Comparison of ENCODE assay signal across 21 mouse cellular contexts in genomic region chr2:10521719-10522415, GRCm38 (mm10).
A peak's percentile ranks its signal among the peaks of the same experiment; 100 is the strongest.
DNase-seq lines count a peak whose midpoint lies in the region; ATAC-seq and TF ChIP-seq lines count a peak whose summit lies in the region.
"Had no signal": no experiment of that assay in that cellular context is flagged by ENCODE, and none has a peak within 500 bp of the region (broad histone marks: within the 10 kb centered on the region; RNA-seq: fewer than 3 reads in every experiment).

No protein-coding gene starts in this region.

- 0 out of 2 replicates have a peak, but pooled peaks have one; percentile 10 for TF ChIP-seq CTCF in layer of hippocampus, adult 2 months (conservative IDR thresholded peaks at IDR 0.05)

- H3K4me2 ChIP-seq in forebrain, embryonic 13.5 days = no peak overlapping the region
- H3K4me2 ChIP-seq: embryonic facial prominence, embryonic 13.5 days; heart, embryonic 11.5 days; heart, embryonic 15.5 days; hindbrain, embryonic 15.5 days had no signal

- no peaks in the 10 kb centered on the region for H3K9me3 ChIP-seq in forebrain, embryonic 13.5 days (replicated peaks)
- no peaks in the 10 kb centered on the region for H3K9me3 ChIP-seq in forebrain, embryonic 10.5 days
- H3K9me3 ChIP-seq: embryonic facial prominence, embryonic 13.5 days; heart, embryonic 15.5 days; hindbrain, embryonic 10.5 days; hindbrain, embryonic 15.5 days had no signal

- WGBS in forebrain, embryonic 13.5 days = 13% methylated on average over 5 of the region's 5 CpGs
- WGBS in forebrain, embryonic 10.5 days = 35% methylated on average over 5 of the region's 5 CpGs

- peaks cover 26% of the 10 kb centered on the region for H3K4me1 ChIP-seq in forebrain, embryonic 13.5 days
- peaks cover 27% of the 10 kb centered on the region for H3K4me1 ChIP-seq in forebrain, embryonic 10.5 days
- H3K4me1 ChIP-seq: embryonic facial prominence, embryonic 13.5 days; heart, embryonic 15.5 days had no signal

- H3K36me3 ChIP-seq in forebrain, embryonic 13.5 days (ENCODE audit: poor library complexity, severe bottlenecking) = no peaks in the 10 kb centered on the region
- no peaks in the 10 kb centered on the region for H3K36me3 ChIP-seq in forebrain, embryonic 10.5 days (replicated peaks)
- H3K36me3 ChIP-seq: embryonic facial prominence, embryonic 13.5 days; heart, embryonic 15.5 days; hindbrain, embryonic 10.5 days; hindbrain, embryonic 15.5 days had no signal

- no peak overlapping the region for H3K27ac ChIP-seq in forebrain, embryonic 13.5 days
- H3K27ac ChIP-seq in forebrain, embryonic 10.5 days = no peak overlapping the region
- no peak overlapping the region for H3K27ac ChIP-seq in layer of hippocampus, adult 2 months
- H3K27ac ChIP-seq: embryonic facial prominence, embryonic 13.5 days; heart, adult 2 months; heart, embryonic 15.5 days; hindbrain, embryonic 10.5 days; hindbrain, embryonic 15.5 days had no signal

- peak; percentile 46 for ATAC-seq in forebrain, embryonic 13.5 days
- ATAC-seq: inflammation-experienced regulatory T-cells, adult 6 months; intestine, postnatal 0 days had no signal

- H3K9ac ChIP-seq in forebrain, embryonic 13.5 days = no peak overlapping the region
- H3K9ac ChIP-seq: embryonic facial prominence, embryonic 13.5 days; heart, embryonic 15.5 days; hindbrain, embryonic 15.5 days had no signal

- no peak for DNase-seq in forebrain, embryonic 10.5 days (ENCODE audit: extremely low spot score, low spot score)
- no peak for DNase-seq in layer of hippocampus, adult 2 months (ENCODE audit: low spot score in 2 of 2)
- DNase-seq in layer of hippocampus, postnatal 10 days (ENCODE audit: low spot score in 2 of 2) = no peak
- peak; percentile 69 for DNase-seq in ZHBTc4 (ENCODE audit: low read depth, low spot score)
- DNase-seq in hindlimb bud, embryonic 11.5 days (ENCODE audit: extremely low spot score, low read depth, low spot score) = peak; percentile 12
- DNase-seq in thymus, postnatal 0 days (ENCODE audit: low spot score) = no peak
- DNase-seq in right cerebral cortex, postnatal 36 days (ENCODE audit: low spot score in 2 of 2) = no peak
- DNase-seq: adrenal gland, postnatal 10 days; cerebellum, adult 18-20 months; cerebellum, adult 9-11 months; cerebellum, postnatal 36 days; gastrocnemius, postnatal 14 days; heart, adult 2 months had no signal

- H3K27me3 ChIP-seq in forebrain, embryonic 13.5 days = peaks cover 38% of the 10 kb centered on the region
- peaks cover 45% of the 10 kb centered on the region for H3K27me3 ChIP-seq in forebrain, embryonic 10.5 days (ENCODE audit: poor library complexity, severe bottlenecking)
- H3K27me3 ChIP-seq: embryonic facial prominence, embryonic 13.5 days; heart, embryonic 15.5 days; hindbrain, embryonic 15.5 days had no signal

- H3K4me3 ChIP-seq in forebrain, embryonic 13.5 days = no peak overlapping the region
- no peak overlapping the region for H3K4me3 ChIP-seq in forebrain, embryonic 10.5 days
- H3K4me3 ChIP-seq in layer of hippocampus, adult 2 months = no peak overlapping the region
- H3K4me3 ChIP-seq: embryonic facial prominence, embryonic 13.5 days; heart, adult 2 months; heart, embryonic 15.5 days; hindbrain, embryonic 10.5 days; hindbrain, embryonic 15.5 days had no signal

Comparison
In these comparisons a context has a peak if more than half of its experiments do, and no peak if none do; other contexts are left out.
1. DNase-seq: peak in ZHBTc4 (single experiment) and hindlimb bud, embryonic 11.5 days (single experiment); none in forebrain, embryonic 10.5 days (single experiment), layer of hippocampus, adult 2 months (0 of 2), layer of hippocampus, postnatal 10 days (0 of 2), thymus, postnatal 0 days (single experiment) and right cerebral cortex, postnatal 36 days (0 of 2).